Mouse (Mus musculus) cortical plate, adult 2 months (tissue): ENCODE results near the gene Mtmr4.

ENCODE experiments used
- CTCF ChIP-seq: fragments of 200-500 bp; IDR thresholded peaks from 2 replicates; pipeline ENCODE4 v1.5.1; 2011; ENCODE audit warnings: mild to moderate bottlenecking, control low read depth, low read length; ENCODE audit not compliant: insufficient read depth; ENCODE audit errors: extremely low read depth
- POLR2A ChIP-seq: fragments of 200-500 bp; IDR thresholded peaks from 2 replicates; pipeline ENCODE4 v1.6.1; 2011; ENCODE audit warnings: mild to moderate bottlenecking, low read length, control low read depth; ENCODE audit not compliant: insufficient read depth; ENCODE audit errors: extremely low read depth

DNA sequence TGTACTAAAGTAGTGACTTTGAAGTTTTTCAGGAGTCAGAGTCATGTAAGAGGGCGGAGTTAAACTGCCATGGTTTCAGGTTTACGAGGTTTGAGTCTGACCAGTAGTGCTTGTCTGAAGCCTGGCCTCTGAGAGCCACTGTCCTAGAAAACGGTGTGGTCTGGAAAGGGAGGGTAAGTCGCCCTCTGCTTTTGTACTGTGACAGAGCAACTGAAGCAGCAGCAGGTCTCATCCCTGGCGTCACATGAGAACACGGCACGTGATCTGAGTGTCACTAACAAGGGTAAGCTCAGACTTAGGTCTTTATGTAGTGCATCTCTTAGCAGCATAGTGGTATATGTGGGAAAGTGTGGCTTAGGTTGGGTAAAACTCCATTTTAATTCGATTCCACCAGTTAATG lies 49.7 kb upstream of the Mtmr4 start:
- no peak for TF ChIP-seq CTCF
- TF ChIP-seq POLR2A, result no peak
